Mouse (Mus musculus): ENCODE data around the gene Tmbim7. TPM values are rescaled to one million over a fixed set of nuclear protein-coding genes. Genes with fewer than 3 reads are reported as not detected.
"Not testable (repeated sequence)": the region's sequence is repeated elsewhere in the genome, so short reads cannot be mapped to it uniquely, and the experiment has no call there.

The Tmbim7 gene
- polyA plus RNA-seq (2014; fragmentation: Nextera tagmentation; extraction: Ambion mirVana) = not detected in 2 replicates

DNA sequence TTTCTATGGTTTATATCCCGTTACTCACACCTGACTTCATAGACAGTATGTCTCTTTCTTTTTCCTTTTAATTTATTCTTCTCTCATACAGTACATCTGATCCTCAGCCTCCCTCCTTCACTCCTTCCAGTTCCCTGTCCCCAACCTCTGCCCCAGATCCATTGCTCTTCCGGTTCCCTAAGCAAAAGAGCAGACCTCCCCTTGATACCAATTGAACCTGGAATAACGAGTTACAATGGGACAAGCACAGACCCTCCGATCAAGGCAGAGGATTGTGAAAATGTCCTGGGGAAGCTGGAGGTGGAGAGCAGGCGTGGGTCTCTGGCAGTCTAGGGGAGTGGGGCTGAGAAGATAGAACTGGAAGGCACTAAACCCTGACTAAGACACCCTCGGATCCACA is at the start of gene Tmbim7:
Gene Tmbim7, plus strand, starts transcription at position 301 of the 400 bp plus-strand sequence.
- Histone ChIP-seq H3K4me3 (ENCODE audit: low read depth, low read length) (no peak within 1 kb of the TSS), H3K4me2 (replicated peaks; ENCODE audit: low read depth, low read length) (no peak within 1 kb of the TSS), H3K9me3 (ENCODE audit: control insufficient read depth, low read length) (no peaks in the 10 kb centered on the region), H3K9ac (ENCODE audit: low read depth, low read length) (no peak within 1 kb of the TSS), H3K27me3 (ENCODE audit: control insufficient read depth, insufficient read depth, low read length) (no peaks in the 10 kb centered on the region), H3K4me1 (replicated peaks; ENCODE audit: control insufficient read depth, insufficient read depth, low read length) (no peaks in the 10 kb centered on the region), H3K27ac (ENCODE audit: low read depth, low read length) (no peak within 1 kb of the TSS), H3K36me3 (ENCODE audit: control insufficient read depth, insufficient read depth, low read length) (no peaks in the 10 kb centered on the region)
- ATAC-seq (ENCODE audit: low FRiP score) = no peak
- 87% methylated on average over 6 of the region's 6 CpGs for WGBS
- DNase-seq (ENCODE audit: low spot score) = no peak

DNA sequence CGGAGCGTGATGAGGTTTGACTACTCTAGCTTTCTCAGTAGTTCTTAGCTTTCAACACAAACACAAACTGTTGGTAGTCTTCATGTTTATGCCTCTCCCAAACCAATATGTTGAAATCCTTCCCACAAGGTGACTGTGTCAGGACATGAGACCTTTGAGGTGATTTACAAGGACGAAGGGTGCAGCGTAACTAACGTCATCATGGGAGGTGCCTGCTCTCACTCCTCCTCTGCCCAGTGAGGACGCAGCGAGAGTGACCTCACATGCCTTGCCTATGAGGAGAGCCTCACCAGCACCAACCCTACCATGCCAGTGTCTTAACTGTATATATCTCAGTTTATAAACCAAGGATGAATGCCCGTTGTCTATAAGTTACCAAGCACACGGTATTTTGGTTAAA is 43.9 kb upstream of the Tmbim7 start:
- H3K27ac ChIP-seq (ENCODE audit: low read depth, low read length) = no peak overlapping the region
- no peaks in the 10 kb centered on the region for H3K27me3 ChIP-seq (ENCODE audit: control insufficient read depth, insufficient read depth, low read length)
- H3K4me1 ChIP-seq (replicated peaks; ENCODE audit: control insufficient read depth, insufficient read depth, low read length) = no peaks in the 10 kb centered on the region
- no peak for DNase-seq (ENCODE audit: low spot score)
- ATAC-seq (ENCODE audit: low FRiP score) = no peak
- WGBS = 96% methylated on average over 9 of the region's 9 CpGs
- no peaks in the 10 kb centered on the region for H3K9me3 ChIP-seq (ENCODE audit: control insufficient read depth, low read length)
- no peak overlapping the region for H3K4me2 ChIP-seq (replicated peaks; ENCODE audit: low read depth, low read length)
- peaks cover 4% of the 10 kb centered on the region; the same call in 1 of the 2 replicates for H3K36me3 ChIP-seq (ENCODE audit: control insufficient read depth, insufficient read depth, low read length)
- H3K9ac ChIP-seq (ENCODE audit: low read depth, low read length) = no peak overlapping the region
- no peak overlapping the region for H3K4me3 ChIP-seq (ENCODE audit: low read depth, low read length)

DNA sequence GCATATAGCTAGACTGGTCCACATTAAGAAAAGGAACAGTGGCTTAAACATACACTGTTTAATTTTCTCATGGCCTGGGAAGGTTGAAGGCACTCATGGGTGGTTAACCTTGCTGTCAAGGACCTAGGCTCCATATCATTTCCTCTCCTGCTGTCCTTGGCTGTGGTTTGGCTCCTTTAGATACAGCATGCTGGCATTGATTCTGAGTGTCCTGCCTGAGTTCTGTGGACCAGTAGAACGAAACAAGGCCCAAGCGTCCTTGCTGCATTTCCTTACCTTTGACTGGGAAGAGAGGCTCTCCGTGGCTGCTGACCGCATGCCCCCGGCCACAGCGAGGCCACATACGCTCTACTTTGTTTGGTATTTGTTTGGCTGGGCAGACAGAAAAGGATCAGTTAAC is 41.7 kb upstream of the Tmbim7 start:
- Histone ChIP-seq H3K9me3 (ENCODE audit: control insufficient read depth, low read length) (no peaks in the 10 kb centered on the region), H3K9ac (ENCODE audit: low read depth, low read length) (no peak overlapping the region), H3K27me3 (ENCODE audit: control insufficient read depth, insufficient read depth, low read length) (no peaks in the 10 kb centered on the region), H3K27ac (ENCODE audit: low read depth, low read length) (no peak overlapping the region), H3K4me3 (ENCODE audit: low read depth, low read length) (no peak overlapping the region), H3K4me1 (replicated peaks; ENCODE audit: control insufficient read depth, insufficient read depth, low read length) (no peaks in the 10 kb centered on the region), H3K36me3 (ENCODE audit: control insufficient read depth, insufficient read depth, low read length) (peaks cover 6% of the 10 kb centered on the region), H3K4me2 (replicated peaks; ENCODE audit: low read depth, low read length) (no peak overlapping the region)
- WGBS = 92% methylated on average over 7 of the region's 7 CpGs
- ATAC-seq (ENCODE audit: low FRiP score) = no peak
- no peak for DNase-seq (ENCODE audit: low spot score)

DNA sequence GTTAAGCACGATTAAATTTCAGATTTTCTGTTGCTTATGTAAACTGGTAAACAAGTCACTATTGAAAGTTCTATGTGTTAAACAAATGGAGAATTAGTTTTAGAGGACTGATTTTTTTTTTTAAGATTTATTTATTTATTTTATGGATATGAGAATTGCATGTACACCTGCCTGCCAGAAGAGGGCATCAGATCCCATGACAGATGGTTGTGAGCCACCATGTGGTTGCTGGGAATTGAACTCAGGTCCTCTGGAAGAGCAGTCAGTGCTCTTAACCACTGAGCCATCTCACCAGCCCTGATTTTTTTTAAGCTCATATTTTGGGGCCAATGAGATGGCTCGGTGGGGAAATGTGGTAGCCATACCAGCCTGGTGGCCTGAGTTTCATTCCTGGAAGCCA is 39.1 kb upstream of the Tmbim7 start:
- not testable (repeated sequence) for H3K4me3 ChIP-seq (ENCODE audit: low read depth, low read length); ATAC-seq (ENCODE audit: low FRiP score); H3K27me3 ChIP-seq (ENCODE audit: control insufficient read depth, insufficient read depth, low read length); H3K27ac ChIP-seq (ENCODE audit: low read depth, low read length); H3K4me1 ChIP-seq (replicated peaks; ENCODE audit: control insufficient read depth, insufficient read depth, low read length); DNase-seq (ENCODE audit: low spot score); H3K36me3 ChIP-seq (ENCODE audit: control insufficient read depth, insufficient read depth, low read length); H3K4me2 ChIP-seq (replicated peaks; ENCODE audit: low read depth, low read length); H3K9me3 ChIP-seq (ENCODE audit: control insufficient read depth, low read length); H3K9ac ChIP-seq (ENCODE audit: low read depth, low read length)
- 95% methylated on average over 2 of the region's 2 CpGs for WGBS

DNA sequence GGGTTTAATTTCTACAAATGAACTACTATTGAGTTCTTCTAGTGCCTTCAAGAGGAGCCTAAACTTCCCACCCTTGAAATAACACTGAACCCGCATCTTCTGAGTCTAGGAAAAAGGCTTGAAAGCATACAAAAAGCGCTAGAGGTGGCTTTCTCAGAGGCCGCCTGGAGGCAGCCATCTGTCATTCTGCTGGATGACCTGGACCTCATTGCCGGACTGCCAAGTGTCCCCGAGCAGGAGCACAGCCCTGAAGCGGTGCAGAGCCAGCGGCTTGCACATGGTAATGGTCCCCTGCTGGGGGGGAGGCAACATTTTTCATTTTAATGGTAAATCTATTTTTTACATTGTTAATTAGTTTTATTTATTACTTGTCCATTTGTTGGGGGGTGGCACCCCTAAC is 30.5 kb upstream of the Tmbim7 start:
- Histone ChIP-seq H3K9me3 (ENCODE audit: control insufficient read depth, low read length) (no peaks in the 10 kb centered on the region), H3K4me3 (ENCODE audit: low read depth, low read length) (no peak overlapping the region), H3K27ac (ENCODE audit: low read depth, low read length) (no peak overlapping the region), H3K9ac (ENCODE audit: low read depth, low read length) (no peak overlapping the region), H3K4me1 (replicated peaks; ENCODE audit: control insufficient read depth, insufficient read depth, low read length) (no peaks in the 10 kb centered on the region), H3K4me2 (replicated peaks; ENCODE audit: low read depth, low read length) (no peak overlapping the region), H3K27me3 (ENCODE audit: control insufficient read depth, insufficient read depth, low read length) (no peaks in the 10 kb centered on the region), H3K36me3 (ENCODE audit: control insufficient read depth, insufficient read depth, low read length) (no peaks in the 10 kb centered on the region)
- ATAC-seq (ENCODE audit: low FRiP score) (no peak), DNase-seq (ENCODE audit: low spot score) (no peak)
- 81% methylated on average over 7 of the region's 7 CpGs for WGBS

DNA sequence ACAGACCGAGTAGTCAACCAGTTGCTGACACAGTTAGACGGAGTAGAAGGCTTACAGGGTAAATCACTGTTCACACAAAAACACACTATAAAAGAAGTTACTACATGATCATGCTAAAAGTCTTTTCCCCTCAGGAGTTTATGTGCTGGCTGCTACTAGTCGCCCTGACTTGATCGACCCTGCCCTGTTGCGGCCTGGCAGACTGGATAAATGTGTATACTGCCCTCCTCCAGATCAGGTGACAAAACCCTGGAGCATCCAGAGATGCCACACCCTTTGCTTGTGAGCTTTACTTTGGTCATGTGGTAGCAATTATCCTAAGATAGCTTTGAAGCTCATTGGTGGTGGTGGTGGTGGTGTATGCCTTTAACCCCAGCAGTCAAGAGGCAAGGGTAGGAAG is 20.9 kb upstream of the Tmbim7 start:
- Histone ChIP-seq H3K27ac (ENCODE audit: low read depth, low read length) (no peak overlapping the region), H3K9ac (ENCODE audit: low read depth, low read length) (no peak overlapping the region), H3K27me3 (ENCODE audit: control insufficient read depth, insufficient read depth, low read length) (no peaks in the 10 kb centered on the region), H3K4me1 (replicated peaks; ENCODE audit: control insufficient read depth, insufficient read depth, low read length) (no peaks in the 10 kb centered on the region), H3K9me3 (ENCODE audit: control insufficient read depth, low read length) (no peaks in the 10 kb centered on the region), H3K4me3 (ENCODE audit: low read depth, low read length) (no peak overlapping the region), H3K36me3 (ENCODE audit: control insufficient read depth, insufficient read depth, low read length) (0 out of 2 replicates have a peak, but pooled peaks cover 2% of the 10 kb centered on the region), H3K4me2 (replicated peaks; ENCODE audit: low read depth, low read length) (no peak overlapping the region)
- no peak for DNase-seq (ENCODE audit: low spot score)
- 93% methylated on average over 5 of the region's 5 CpGs for WGBS
- ATAC-seq (ENCODE audit: low FRiP score) = no peak

DNA sequence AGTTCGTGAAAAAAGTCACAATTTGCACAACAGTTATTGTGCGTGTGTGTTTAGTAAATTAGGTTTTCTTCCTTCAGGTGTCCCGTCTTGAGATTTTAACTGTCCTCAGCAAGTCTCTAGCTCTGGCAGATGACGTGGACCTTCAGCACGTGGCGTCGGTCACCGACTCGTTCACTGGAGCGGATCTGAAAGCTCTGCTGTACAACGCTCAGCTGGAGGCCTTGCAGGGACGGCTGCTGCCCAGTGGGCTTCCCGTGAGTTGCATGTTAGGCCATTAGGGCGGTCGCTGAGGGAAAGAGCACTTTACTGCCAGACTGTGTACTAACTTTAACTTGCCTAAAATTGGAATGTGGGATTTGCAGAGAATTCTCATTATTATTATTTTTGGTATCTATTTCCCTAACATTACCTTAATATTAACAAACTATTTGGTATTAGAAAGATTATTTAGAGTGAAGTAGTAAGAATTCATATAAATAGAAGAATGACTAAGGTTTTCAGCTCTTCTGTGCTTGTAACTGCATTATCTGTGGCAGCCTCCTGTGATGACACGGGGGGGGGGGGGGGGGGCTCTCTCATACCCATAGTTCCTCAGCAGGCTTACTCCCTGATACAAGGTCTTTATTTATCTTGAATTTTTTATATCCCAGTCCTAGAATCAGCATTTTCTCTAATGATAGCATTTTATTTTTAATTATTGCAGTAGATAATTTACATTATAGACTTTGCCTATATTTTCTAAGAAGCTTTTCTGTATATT is 19.3 kb upstream of the Tmbim7 start:
- Histone ChIP-seq H3K9me3 (ENCODE audit: control insufficient read depth, low read length) (no peaks in the 10 kb centered on the region), H3K4me2 (replicated peaks; ENCODE audit: low read depth, low read length) (no peak overlapping the region), H3K4me3 (ENCODE audit: low read depth, low read length) (no peak overlapping the region), H3K4me1 (replicated peaks; ENCODE audit: control insufficient read depth, insufficient read depth, low read length) (no peaks in the 10 kb centered on the region), H3K27ac (ENCODE audit: low read depth, low read length) (no peak overlapping the region), H3K27me3 (ENCODE audit: control insufficient read depth, insufficient read depth, low read length) (no peaks in the 10 kb centered on the region), H3K36me3 (ENCODE audit: control insufficient read depth, insufficient read depth, low read length) (0 out of 2 replicates have a peak, but pooled peaks cover 2% of the 10 kb centered on the region), H3K9ac (ENCODE audit: low read depth, low read length) (no peak overlapping the region)
- DNase-seq (ENCODE audit: low spot score) = no peak
- WGBS = 63% methylated on average over 16 of the region's 16 CpGs
- ATAC-seq (ENCODE audit: low FRiP score) = no peak

DNA sequence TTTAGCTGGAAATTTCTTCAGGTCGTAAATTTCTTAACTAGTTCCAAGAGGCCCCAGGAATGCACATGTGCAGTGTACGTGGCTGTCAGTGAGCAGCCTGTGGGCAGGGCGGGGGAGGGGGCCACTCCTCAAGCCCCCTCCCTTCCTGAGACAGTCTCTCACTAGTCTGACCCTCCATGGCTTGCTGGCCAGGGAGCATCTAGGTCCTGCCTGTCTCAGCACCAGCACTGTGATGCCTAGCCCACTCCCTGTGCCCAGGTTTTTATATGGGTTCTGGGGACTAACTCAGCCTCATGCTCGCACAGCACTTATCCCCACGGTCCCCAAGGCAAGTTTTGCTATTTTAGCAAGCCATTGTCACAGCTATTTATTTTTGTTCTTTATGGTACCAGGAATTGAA is 18.7 kb upstream of the Tmbim7 start:
- Histone ChIP-seq H3K27ac (ENCODE audit: low read depth, low read length) (no peak overlapping the region), H3K9me3 (ENCODE audit: control insufficient read depth, low read length) (no peaks in the 10 kb centered on the region), H3K9ac (ENCODE audit: low read depth, low read length) (no peak overlapping the region), H3K4me3 (ENCODE audit: low read depth, low read length) (no peak overlapping the region), H3K4me1 (replicated peaks; ENCODE audit: control insufficient read depth, insufficient read depth, low read length) (no peaks in the 10 kb centered on the region), H3K36me3 (ENCODE audit: control insufficient read depth, insufficient read depth, low read length) (0 out of 2 replicates have a peak, but pooled peaks cover 2% of the 10 kb centered on the region), H3K4me2 (replicated peaks; ENCODE audit: low read depth, low read length) (no peak overlapping the region), H3K27me3 (ENCODE audit: control insufficient read depth, insufficient read depth, low read length) (no peaks in the 10 kb centered on the region)
- ATAC-seq (ENCODE audit: low FRiP score) (no peak), DNase-seq (ENCODE audit: low spot score) (no peak)
- WGBS = 86% methylated on average over 5 of the region's 5 CpGs

DNA sequence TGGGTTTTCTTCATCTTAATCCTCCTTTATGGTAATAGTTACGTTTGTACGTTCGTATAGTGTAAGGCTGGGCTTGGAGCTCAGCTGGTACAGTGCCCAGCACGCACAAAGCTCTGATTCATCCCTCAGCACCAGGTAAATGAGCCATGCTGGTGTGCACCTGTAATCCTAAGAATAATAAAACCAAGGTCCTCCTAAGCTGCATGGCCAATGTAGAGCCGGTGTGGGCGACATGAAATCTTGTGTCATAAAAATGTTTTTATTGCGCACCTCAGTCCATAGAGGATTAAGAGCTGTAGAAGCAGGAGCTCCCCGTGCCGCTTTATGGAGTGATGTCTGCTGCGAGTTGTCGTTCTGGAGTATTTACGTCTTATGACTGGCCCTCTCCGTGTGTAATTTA is 17.7 kb upstream of the Tmbim7 start:
- Histone ChIP-seq H3K9ac (ENCODE audit: low read depth, low read length) (no peak overlapping the region), H3K27me3 (ENCODE audit: control insufficient read depth, insufficient read depth, low read length) (no peaks in the 10 kb centered on the region), H3K4me1 (replicated peaks; ENCODE audit: control insufficient read depth, insufficient read depth, low read length) (no peaks in the 10 kb centered on the region), H3K36me3 (ENCODE audit: control insufficient read depth, insufficient read depth, low read length) (0 out of 2 replicates have a peak, but pooled peaks cover 2% of the 10 kb centered on the region), H3K9me3 (ENCODE audit: control insufficient read depth, low read length) (no peaks in the 10 kb centered on the region), H3K4me2 (replicated peaks; ENCODE audit: low read depth, low read length) (no peak overlapping the region), H3K27ac (ENCODE audit: low read depth, low read length) (no peak overlapping the region), H3K4me3 (ENCODE audit: low read depth, low read length) (no peak overlapping the region)
- ATAC-seq (ENCODE audit: low FRiP score) (no peak), DNase-seq (ENCODE audit: low spot score) (no peak)
- 96% methylated on average over 13 of the region's 13 CpGs for WGBS
